26 mouse cellular contexts compared by ENCODE assay signal in genomic region chr10:93931431-93931830, GRCm38 (mm10). TPM values are rescaled to one million over a fixed set of nuclear protein-coding genes. Genes with fewer than 3 reads are reported as not detected.
DNase-seq lines count a peak whose midpoint lies in the region; ATAC-seq and TF ChIP-seq lines count a peak whose summit lies in the region.
"Had no signal": no experiment of that assay in that cellular context is flagged by ENCODE, and none has a peak within 500 bp of the region (broad histone marks: within the 10 kb centered on the region; RNA-seq: fewer than 3 reads in every experiment).

No protein-coding gene starts in this region.

- H3K27me3 ChIP-seq in embryonic facial prominence, embryonic 13.5 days, result no peaks in the 10 kb centered on the region
- no peaks in the 10 kb centered on the region for H3K27me3 ChIP-seq in embryonic facial prominence, embryonic 10.5 days (replicated peaks; ENCODE audit: low read depth, poor library complexity, severe bottlenecking)
- no peaks in the 10 kb centered on the region for H3K27me3 ChIP-seq in stomach, embryonic 15.5 days (replicated peaks)
- H3K27me3 ChIP-seq in stomach, postnatal 0 days (ENCODE audit: control insufficient read depth, insufficient read depth, low read length), result no peaks in the 10 kb centered on the region
- H3K27me3 ChIP-seq: embryonic facial prominence, embryonic 12.5 days; forebrain, embryonic 12.5 days; forebrain, embryonic 15.5 days; heart, embryonic 12.5 days; Patski had no signal

- intact Hi-C loops in gastrocnemius, adult 2 months (cut with DNase I), result no loop called here

- no peak for ATAC-seq in embryonic facial prominence, embryonic 13.5 days (ENCODE audit: insufficient number of reproducible peaks, insufficient read depth, low FRiP score, low TSS enrichment, low read depth)
- ATAC-seq in stomach, embryonic 15.5 days (ENCODE audit: insufficient read depth, low FRiP score, low read depth), result no peak
- no peak for ATAC-seq in stomach, postnatal 0 days (ENCODE audit: low FRiP score, low TSS enrichment)
- ATAC-seq: forebrain, embryonic 15.5 days; hindbrain, postnatal 0 days; inflammation-experienced regulatory T-cells, adult 6 months; intestine, embryonic 16.5 days; Patski had no signal

- no peak overlapping the region for H3K4me3 ChIP-seq in embryonic facial prominence, embryonic 13.5 days
- no peak overlapping the region for H3K4me3 ChIP-seq in embryonic facial prominence, embryonic 10.5 days
- no peak overlapping the region for H3K4me3 ChIP-seq in gastrocnemius, adult 2 months
- H3K4me3 ChIP-seq in stomach, embryonic 15.5 days (replicated peaks), result no peak overlapping the region
- H3K4me3 ChIP-seq in stomach, postnatal 0 days (ENCODE audit: low read depth, low read length), result no peak overlapping the region
- H3K4me3 ChIP-seq: embryonic facial prominence, embryonic 12.5 days; erythroblast, embryonic 14.5 days; forebrain, embryonic 12.5 days; forebrain, embryonic 15.5 days; heart, adult 2 months; heart, embryonic 12.5 days had no signal

- H3K4me1 ChIP-seq in embryonic facial prominence, embryonic 13.5 days, result peaks cover 16% of the 10 kb centered on the region
- peaks cover 10% of the 10 kb centered on the region for H3K4me1 ChIP-seq in embryonic facial prominence, embryonic 10.5 days
- 0 out of 2 replicates have a peak, but pooled peaks cover 3% of the 10 kb centered on the region for H3K4me1 ChIP-seq in stomach, embryonic 15.5 days
- no peaks in the 10 kb centered on the region for H3K4me1 ChIP-seq in stomach, postnatal 0 days (replicated peaks; ENCODE audit: control insufficient read depth, insufficient read depth)

- TF ChIP-seq CTCF in gastrocnemius, adult 2 months (IDR thresholded peaks at IDR 0.05), result no peak
- no peak for TF ChIP-seq CTCF in stomach, postnatal 0 days (IDR thresholded peaks at IDR 0.05; ENCODE audit: low read depth)

- DNase-seq in embryonic facial prominence, embryonic 10.5 days (ENCODE audit: low spot score), result no peak
- peak; percentile 55 for DNase-seq in gastrocnemius, adult 2 months
- no peak for DNase-seq in gastrocnemius, postnatal 4 days (ENCODE audit: low spot score in 2 of 2)
- DNase-seq in stomach, postnatal 0 days (ENCODE audit: low spot score), result no peak
- no peak for DNase-seq in spleen, postnatal 36 days (ENCODE audit: low spot score in 2 of 2)
- DNase-seq: adrenal gland, postnatal 10 days; adrenal gland, postnatal 36 days; cerebellum, adult 18-20 months; cerebellum, adult 9-10 months; cerebellum, postnatal 14 days; gastrocnemius, postnatal 14 days; heart, adult 2 months; heart, postnatal 14 days; heart, postnatal 4 days had no signal

- no peak overlapping the region for H3K9ac ChIP-seq in embryonic facial prominence, embryonic 13.5 days
- no peak overlapping the region for H3K9ac ChIP-seq in stomach, embryonic 15.5 days
- no peak overlapping the region for H3K9ac ChIP-seq in stomach, postnatal 0 days (ENCODE audit: low read length)
- H3K9ac ChIP-seq: embryonic facial prominence, embryonic 12.5 days; forebrain, embryonic 12.5 days; forebrain, embryonic 15.5 days; heart, embryonic 12.5 days; hindbrain, embryonic 14.5 days had no signal

- H3K36me3 ChIP-seq in embryonic facial prominence, embryonic 13.5 days, result no peaks in the 10 kb centered on the region
- no peaks in the 10 kb centered on the region for H3K36me3 ChIP-seq in embryonic facial prominence, embryonic 10.5 days (replicated peaks)
- no peaks in the 10 kb centered on the region for H3K36me3 ChIP-seq in stomach, embryonic 15.5 days
- H3K36me3 ChIP-seq in stomach, postnatal 0 days (ENCODE audit: control insufficient read depth, insufficient read depth, low read length), result no peaks in the 10 kb centered on the region
- H3K36me3 ChIP-seq: embryonic facial prominence, embryonic 12.5 days; forebrain, embryonic 12.5 days; forebrain, embryonic 15.5 days; heart, embryonic 12.5 days had no signal

- H3K9me3 ChIP-seq in embryonic facial prominence, embryonic 13.5 days, result no peaks in the 10 kb centered on the region
- H3K9me3 ChIP-seq in embryonic facial prominence, embryonic 10.5 days, result peaks cover 7% of the 10 kb centered on the region; the same call in 1 of the 2 replicates
- H3K9me3 ChIP-seq in stomach, embryonic 15.5 days, result no peaks in the 10 kb centered on the region
- H3K9me3 ChIP-seq in stomach, postnatal 0 days (ENCODE audit: control insufficient read depth, low read length), result no peaks in the 10 kb centered on the region
- H3K9me3 ChIP-seq: forebrain, embryonic 15.5 days had no signal

- peak overlapping the region; percentile 39; the same call in 1 of the 2 replicates for H3K27ac ChIP-seq in embryonic facial prominence, embryonic 13.5 days
- no peak overlapping the region; the same call in 1 of the 2 replicates for H3K27ac ChIP-seq in embryonic facial prominence, embryonic 10.5 days (replicated peaks)
- peak overlapping the region; percentile 85 for H3K27ac ChIP-seq in gastrocnemius, adult 2 months
- H3K27ac ChIP-seq in stomach, embryonic 15.5 days, result 0 out of 2 replicates have a peak overlapping the region, but pooled peaks have one; percentile 23
- H3K27ac ChIP-seq in stomach, postnatal 0 days (replicated peaks), result no peak overlapping the region
- H3K27ac ChIP-seq: embryonic facial prominence, embryonic 12.5 days; forebrain, embryonic 12.5 days; forebrain, embryonic 15.5 days; heart, adult 2 months; hindbrain, embryonic 14.5 days; hindbrain, postnatal 0 days had no signal

- no peak for TF ChIP-seq EP300 in stomach, postnatal 0 days (optimal IDR thresholded peaks at IDR 0.05)

- no peak overlapping the region for H3K4me2 ChIP-seq in embryonic facial prominence, embryonic 13.5 days
- H3K4me2 ChIP-seq in stomach, embryonic 15.5 days, result no peak overlapping the region
- no peak overlapping the region for H3K4me2 ChIP-seq in stomach, postnatal 0 days (replicated peaks; ENCODE audit: low read depth)
- H3K4me2 ChIP-seq: embryonic facial prominence, embryonic 12.5 days; forebrain, embryonic 12.5 days; forebrain, embryonic 15.5 days; heart, embryonic 12.5 days; hindbrain, embryonic 14.5 days had no signal

- WGBS in embryonic facial prominence, embryonic 13.5 days, result 56% methylated on average over 9 of the region's 9 CpGs
- 75% methylated on average over 9 of the region's 9 CpGs for WGBS in embryonic facial prominence, embryonic 10.5 days
- WGBS in stomach, embryonic 15.5 days, result 64% methylated on average over 9 of the region's 9 CpGs
- WGBS in stomach, postnatal 0 days, result 71% methylated on average over 9 of the region's 9 CpGs

RNA-seq across cellular contexts. Expression of gene Metap2, which starts 34.5 kb away (rescaled TPM):
- polyA plus RNA-seq in embryonic facial prominence, embryonic 13.5 days (2015; fragmentation: Nextera tagmentation; extraction: Ambion mirVana), result 197 and 212 TPM in 2 replicates
- 243 and 251 TPM in 2 replicates for polyA plus RNA-seq in embryonic facial prominence, embryonic 10.5 days (2016; fragmentation: Nextera tagmentation; extraction: Ambion mirVana)
- total RNA-seq in gastrocnemius, adult 2 months (2021), result 100 to 1,000 TPM; 147 to 182 TPM
- total RNA-seq in gastrocnemius, postnatal 4 days (2021), result 100 to 1,000 TPM; 173 to 183 TPM
- polyA plus RNA-seq in stomach, embryonic 15.5 days (2015; fragmentation: Nextera tagmentation; extraction: Ambion mirVana), result 179 and 189 TPM in 2 replicates
- polyA plus RNA-seq in stomach, postnatal 0 days (2015; fragmentation: Nextera tagmentation; extraction: Ambion mirVana), result 112 and 126 TPM in 2 replicates

Comparison
In these comparisons a context has a peak if more than half of its experiments do, and no peak if none do; other contexts are left out.
1. H3K27ac ChIP-seq: peak in embryonic facial prominence, embryonic 13.5 days (single experiment), gastrocnemius, adult 2 months (single experiment) and stomach, embryonic 15.5 days (single experiment); none in embryonic facial prominence, embryonic 10.5 days (single experiment) and stomach, postnatal 0 days (single experiment).